Mouse (Mus musculus): ENCODE results near the gene Glyat. TPM values are rescaled to one million over a fixed set of nuclear protein-coding genes. Genes with fewer than 3 reads are reported as not detected.

The Glyat gene
- not detected in 4 replicates for total RNA-seq (2023; ENCODE audit: inconsistent age)

DNA sequence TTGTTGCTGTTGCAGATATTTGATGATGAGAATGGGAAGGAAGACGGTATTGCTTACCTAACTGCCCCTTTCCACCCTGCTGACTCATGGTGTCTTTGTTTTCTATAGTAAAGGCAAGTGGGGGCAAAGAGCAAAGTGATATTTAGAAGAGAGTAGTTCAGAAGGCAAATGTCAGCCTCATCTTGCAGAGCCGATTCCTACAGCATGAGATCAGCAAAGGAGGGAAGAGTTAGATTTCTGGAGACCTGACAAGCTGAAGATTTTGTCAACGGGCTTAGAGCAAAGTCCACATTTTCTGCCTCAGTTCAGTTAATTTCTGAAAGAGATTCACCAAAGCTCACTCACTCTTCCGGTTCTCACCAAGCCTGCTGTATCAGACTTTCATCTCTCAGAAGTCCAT, at the start of gene Glyat:
Glyat (plus strand) TSS at position 133 of the 400 bp plus-strand sequence.

DNA sequence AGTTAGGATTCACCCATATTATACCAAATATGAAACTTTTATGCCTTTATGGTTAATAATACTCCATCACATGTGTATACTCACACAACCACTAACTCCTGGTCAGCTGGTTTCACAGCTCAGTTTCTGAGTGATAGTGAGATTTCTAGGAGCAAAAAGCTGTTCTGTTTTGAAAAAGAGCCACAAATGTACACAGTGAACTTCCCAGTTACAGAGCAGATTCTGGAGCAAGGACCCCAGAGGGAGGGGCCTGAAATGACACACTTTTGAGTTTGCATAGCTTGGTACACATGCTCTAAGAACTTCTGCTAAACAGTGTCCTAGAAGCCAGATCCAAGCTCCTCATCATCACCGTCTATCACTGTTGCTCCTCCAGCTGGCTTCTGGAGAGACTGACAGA, 33.4 kb upstream of the Glyat start, which contains the start of gene Gm4952:
Gm4952 (plus strand) TSS at position 301 of the 400 bp plus-strand sequence.

DNA sequence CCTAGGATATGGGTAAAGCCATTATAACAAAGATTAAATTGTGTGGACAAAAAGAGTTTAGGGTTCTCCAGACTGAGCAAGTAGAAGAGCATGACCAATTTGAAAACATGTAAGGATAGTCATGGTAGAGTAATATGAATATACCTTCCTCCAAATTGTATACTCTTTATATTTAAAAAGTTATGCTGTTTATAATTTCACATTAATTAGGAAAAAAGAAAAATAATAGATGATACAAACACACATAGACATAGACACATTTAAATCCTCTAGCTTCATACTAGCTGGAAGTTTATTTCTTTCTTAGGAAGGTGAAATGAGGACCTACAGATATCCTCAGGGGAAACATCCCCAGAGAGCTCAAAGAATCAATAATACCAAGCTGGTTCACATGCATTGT, 37.0 kb downstream of the Glyat start, which contains the start of gene Olfr1442:
Olfr1442 (plus strand) TSS at position 301 of the 400 bp plus-strand sequence.

DNA sequence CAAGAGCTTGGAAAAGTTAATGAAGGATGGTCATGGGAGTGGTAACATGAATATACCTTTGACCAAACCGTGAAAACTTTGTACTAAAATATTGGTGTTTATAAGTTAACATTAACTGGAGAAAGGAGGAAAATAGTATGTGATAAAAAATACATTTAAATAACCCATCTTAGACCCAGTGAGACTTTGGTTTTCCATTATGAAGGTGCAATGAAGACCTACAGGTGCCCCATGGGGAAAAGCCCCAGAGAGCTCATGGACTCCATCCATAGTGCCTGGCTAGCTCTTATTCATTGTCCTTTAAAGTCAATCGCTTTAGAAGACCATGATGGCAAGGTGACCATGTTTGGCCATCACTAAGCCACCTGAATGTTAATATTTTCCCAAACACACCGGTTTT, 44.7 kb downstream of the Glyat start, which contains the start of gene Olfr1443:
Olfr1443 (plus strand) TSS at position 301 of the 400 bp plus-strand sequence.

DNA sequence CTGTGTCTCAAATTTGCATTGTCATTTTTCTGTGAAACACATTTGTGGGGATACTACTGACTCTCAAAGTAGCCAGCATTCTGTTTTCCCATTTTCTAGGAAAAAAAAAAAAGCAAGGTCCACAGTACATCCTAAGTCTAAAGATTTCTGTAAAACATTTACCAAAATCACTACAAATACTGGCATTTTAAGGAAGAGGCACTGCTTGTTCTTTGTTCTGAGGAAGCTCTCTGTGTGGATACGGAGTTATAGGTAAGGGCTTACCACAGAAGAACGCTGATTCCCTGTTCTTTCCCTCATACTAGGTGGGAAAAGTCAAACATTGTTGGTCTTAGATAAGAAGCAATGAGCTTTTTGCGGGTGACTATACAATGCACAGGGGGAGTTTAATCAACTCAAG, 62.5 kb downstream of the Glyat start, which contains the start of gene Keg1:
Keg1 (plus strand) TSS at position 197 of the 400 bp plus-strand sequence.

Other genes starting within 250 kb of the Glyat start
- not detected in 4 replicates for gene Olfr1440, start 246.0 kb upstream of the Glyat start, total RNA-seq (2023; ENCODE audit: inconsistent age)
- gene Olfr1441, start 215.9 kb upstream of the Glyat start, total RNA-seq (2023; ENCODE audit: inconsistent age) = not detected in 4 replicates
- gene Pfpl, start 205.4 kb upstream of the Glyat start, total RNA-seq (2023; ENCODE audit: inconsistent age) = not detected in 4 replicates
- gene Mpeg1, start 172.5 kb upstream of the Glyat start, total RNA-seq (2023; ENCODE audit: inconsistent age) = 41.6 to 51.2 TPM (median 46.3 TPM) in 4 replicates
- 9.3 to 12.6 TPM (median 11.3 TPM) in 4 replicates for gene Dtx4, start 131.9 kb upstream of the Glyat start, total RNA-seq (2023; ENCODE audit: inconsistent age)
- 136 to 142 TPM (median 138 TPM) in 4 replicates for gene Fam111a, start 87.6 kb upstream of the Glyat start, total RNA-seq (2023; ENCODE audit: inconsistent age)
- not detected in 4 replicates for gene Gm4952, start 33.3 kb upstream of the Glyat start, total RNA-seq (2023; ENCODE audit: inconsistent age)
- gene Olfr1442, start 37.1 kb downstream of the Glyat start, total RNA-seq (2023; ENCODE audit: inconsistent age) = not detected in 4 replicates
- gene Olfr1443, start 44.8 kb downstream of the Glyat start, total RNA-seq (2023; ENCODE audit: inconsistent age) = not detected in 4 replicates
- not detected in 4 replicates for gene Keg1, start 62.5 kb downstream of the Glyat start, total RNA-seq (2023; ENCODE audit: inconsistent age)
- 3.6 to 5.9 TPM (median 4.2 TPM) in 4 replicates for gene Cntf, start 132.3 kb downstream of the Glyat start, total RNA-seq (2023; ENCODE audit: inconsistent age)
- gene Zfp91, start 162.8 kb downstream of the Glyat start, total RNA-seq (2023; ENCODE audit: inconsistent age) = 85.2 to 90.8 TPM (median 88.5 TPM) in 4 replicates
- 81.9 to 88.1 TPM (median 84.2 TPM) in 4 replicates for gene Lpxn, start 162.9 kb downstream of the Glyat start, total RNA-seq (2023; ENCODE audit: inconsistent age)
- gene Gm5244, start 213.4 kb downstream of the Glyat start, total RNA-seq (2023; ENCODE audit: inconsistent age) = 2.7 to 5.5 TPM (median 4.1 TPM) in 4 replicates
- gene Olfr1444, start 224.0 kb downstream of the Glyat start, total RNA-seq (2023; ENCODE audit: inconsistent age) = 0.61 to 1.3 TPM (median 0.63 TPM) in 4 replicates

Data from B cell, adult (primary cell).